Mouse (Mus musculus) myocyte (in vitro differentiated cells): ENCODE measurements around the gene Dlgap5. TPM values are rescaled to one million over a fixed set of nuclear protein-coding genes. Genes with fewer than 3 reads are reported as not detected.
"Not testable (repeated sequence)": the region's sequence is repeated elsewhere in the genome, so short reads cannot be mapped to it uniquely, and the experiment has no call there.

Source experiments
- H3K27me3 ChIP-seq: one replicate; pipeline ENCODE4 v1.6.1; 2011; ENCODE audit not compliant: control insufficient read depth, insufficient read depth, insufficient read length
- H3K36me3 ChIP-seq: one replicate; pipeline ENCODE4 v1.6.1; 2011; ENCODE audit not compliant: control insufficient read depth, insufficient read depth
- H3K4me2 ChIP-seq: one replicate; pipeline ENCODE4 v1.6.1; 2011; ENCODE audit warnings: low read depth, control low read depth
- H3K4me3 ChIP-seq: one replicate; pipeline ENCODE4 v1.5.1; 2011; ENCODE audit warnings: mild to moderate bottlenecking, control low read depth, moderate library complexity
- H3K79me2 ChIP-seq: one replicate; pipeline ENCODE4 v1.6.1; 2011; ENCODE audit not compliant: control insufficient read depth, insufficient read depth
- H3ac ChIP-seq: one replicate; pipeline ENCODE4 v1.6.1; 2011; ENCODE audit not compliant: control insufficient read depth, insufficient read length
- CEBPB ChIP-seq: IDR thresholded peaks from 2 replicates; pipeline ENCODE4 v1.6.1; 2011; ENCODE audit warnings: mild to moderate bottlenecking, moderate library complexity; ENCODE audit not compliant: poor library complexity, insufficient read depth, severe bottlenecking
- E2F4 ChIP-seq: IDR thresholded peaks from one replicate; pipeline ENCODE4 v1.6.1; 2011; ENCODE audit warnings: mild to moderate bottlenecking, control low read depth, moderate library complexity; ENCODE audit not compliant: insufficient read depth
- MAX ChIP-seq: IDR thresholded peaks from one replicate; pipeline ENCODE4 v1.6.1; 2011; ENCODE audit warnings: low read depth, mild to moderate bottlenecking, control low read depth
- MYOD1 ChIP-seq, 3 experiments: IDR thresholded peaks; one replicate each; pipeline ENCODE4 v1.6.1; 2011; ENCODE audit warnings: control low read depth in 2 of 3, low read depth in 2 of 3, mild to moderate bottlenecking in 2 of 3, moderate library complexity in 1 of 3; ENCODE audit not compliant: insufficient read length in 2 of 3, control insufficient read depth in 1 of 3
- MYOG ChIP-seq, 3 experiments: IDR thresholded peaks; one replicate each; pipeline ENCODE4 v1.6.1; 2011; ENCODE audit warnings: control low read depth in 2 of 3, low read depth in 2 of 3, mild to moderate bottlenecking in 2 of 3; ENCODE audit not compliant: insufficient read length in 2 of 3, control insufficient read depth in 1 of 3, insufficient read depth in 1 of 3
- POLR2A ChIP-seq: IDR thresholded peaks from one replicate; pipeline ENCODE4 v1.6.1; 2011; ENCODE audit warnings: low read depth, mild to moderate bottlenecking, control low read depth, moderate library complexity; ENCODE audit not compliant: insufficient read length
- POLR2AphosphoS2 ChIP-seq: IDR thresholded peaks from one replicate; pipeline ENCODE4 v1.6.1; 2011; ENCODE audit warnings: low read depth, control low read depth; ENCODE audit not compliant: insufficient read length
- REST ChIP-seq: IDR thresholded peaks from one replicate; pipeline ENCODE4 v1.6.1; 2011; ENCODE audit warnings: mild to moderate bottlenecking, control low read depth, moderate library complexity; ENCODE audit not compliant: insufficient read depth, insufficient read length
- SRF ChIP-seq: IDR thresholded peaks from one replicate; pipeline ENCODE4 v1.6.1; 2011; ENCODE audit warnings: low read depth; ENCODE audit not compliant: control insufficient read depth, insufficient read length
- TCF12 ChIP-seq: IDR thresholded peaks from one replicate; pipeline ENCODE4 v1.6.1; 2011; ENCODE audit warnings: mild to moderate bottlenecking, control low read depth; ENCODE audit not compliant: poor library complexity, insufficient read depth, severe bottlenecking
- TCF3 ChIP-seq: IDR thresholded peaks from one replicate; pipeline ENCODE4 v1.6.1; 2011; ENCODE audit warnings: low read depth, control low read depth; ENCODE audit not compliant: insufficient read length
- USF1 ChIP-seq: IDR thresholded peaks from one replicate; pipeline ENCODE4 v1.6.1; 2011; ENCODE audit warnings: low read depth, mild to moderate bottlenecking, control low read depth, moderate library complexity
- polyA plus RNA-seq: library from polyadenylated mRNA; unstranded; fragments of >200 nt; fragmentation: generic; extraction: Trizol; gene quantifications from one replicate; pipeline ENCODE4 v1.2.1, GENCODE M21; 2012; ENCODE audit warnings: missing spikeins

The Dlgap5 gene
- polyA plus RNA-seq, 1 experiment = 16.3 TPM

DNA sequence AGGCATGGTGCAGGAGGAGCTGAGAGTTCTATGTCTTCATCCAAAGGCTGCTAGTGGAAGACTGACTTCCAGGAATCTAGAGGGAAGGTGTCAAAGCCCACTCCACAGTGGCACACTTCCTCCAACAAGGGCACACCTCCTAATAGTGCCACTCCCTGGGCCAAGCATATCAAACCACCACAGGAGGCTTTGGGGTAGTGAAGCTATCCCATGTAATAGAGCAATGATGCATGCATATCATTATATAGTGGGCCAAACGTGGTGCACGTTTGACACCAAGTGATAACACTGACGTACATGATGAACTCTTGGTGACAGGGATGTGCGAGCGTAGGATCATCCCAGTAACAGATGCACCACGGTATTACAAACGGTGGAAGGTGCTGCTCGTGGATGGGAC, 43.8 kb upstream of the Dlgap5 start:
- Histone ChIP-seq H3ac (no peak overlapping the region), H3K79me2 (no peaks in the 10 kb centered on the region), H3K4me3 (no peak overlapping the region), H3K27me3 (peaks cover 31% of the 10 kb centered on the region), H3K4me2 (no peak overlapping the region), H3K36me3 (no peaks in the 10 kb centered on the region)
- TF ChIP-seq POLR2AphosphoS2 (no peak), MYOG (IDR thresholded peaks at IDR 0.05; ENCODE audit: control insufficient read depth in 1 of 3, insufficient read depth in 1 of 3, insufficient read length in 2 of 3, low read depth in 2 of 3) (no peak), REST (no peak), POLR2A (no peak), USF1 (no peak), MAX (no peak), MYOD1 (IDR thresholded peaks at IDR 0.05; ENCODE audit: control insufficient read depth in 1 of 3, insufficient read length in 2 of 3, low read depth in 2 of 3) (no peak), SRF (no peak), TCF12 (no peak), TCF3 (no peak), E2F4 (no peak), CEBPB (no peak)

GRCm38 (mm10) chr14:47459556-47459955, 41.3 kb upstream of the Dlgap5 start:
- no peaks in the 10 kb centered on the region for H3K79me2 ChIP-seq
- H3K27me3 ChIP-seq = peaks cover 20% of the 10 kb centered on the region
- H3ac ChIP-seq = no peak overlapping the region
- H3K36me3 ChIP-seq = no peaks in the 10 kb centered on the region
- TF ChIP-seq SRF = no peak
- no peak for TF ChIP-seq POLR2AphosphoS2
- TF ChIP-seq CEBPB = no peak
- no peak for TF ChIP-seq MAX
- TF ChIP-seq USF1 = no peak
- no peak for TF ChIP-seq TCF12
- TF ChIP-seq E2F4 = no peak
- no peak for TF ChIP-seq MYOG (IDR thresholded peaks at IDR 0.05; ENCODE audit: control insufficient read depth in 1 of 3, insufficient read depth in 1 of 3, insufficient read length in 2 of 3, low read depth in 2 of 3)
- TF ChIP-seq POLR2A = no peak
- TF ChIP-seq REST = no peak
- H3K4me3 ChIP-seq = no peak overlapping the region
- H3K4me2 ChIP-seq = no peak overlapping the region

- not testable (repeated sequence) for H3K36me3 ChIP-seq, H3K4me3 ChIP-seq, H3K79me2 ChIP-seq, H3ac ChIP-seq, H3K4me2 ChIP-seq, H3K27me3 ChIP-seq
Observed at GRCm38 (mm10) chr14:47450121-47450520, 31.9 kb upstream of the Dlgap5 start, which contains the start of gene Fbxo34. Fbxo34 (plus strand) TSS chr14:47450421.

GRCm38 (mm10) chr14:47445331-47446095, 27.3 kb upstream of the Dlgap5 start:
- no peaks in the 10 kb centered on the region for H3K27me3 ChIP-seq
- no peaks in the 10 kb centered on the region for H3K36me3 ChIP-seq
- no peak overlapping the region for H3K4me3 ChIP-seq
- TF ChIP-seq SRF = no peak
- no peak for TF ChIP-seq REST
- TF ChIP-seq MAX = no peak
- no peak for TF ChIP-seq USF1
- no peak for TF ChIP-seq MYOD1 (IDR thresholded peaks at IDR 0.05; ENCODE audit: control insufficient read depth in 1 of 3, insufficient read length in 2 of 3, low read depth in 2 of 3)
- TF ChIP-seq MYOG (IDR thresholded peaks at IDR 0.05; ENCODE audit: control insufficient read depth in 1 of 3, insufficient read depth in 1 of 3, insufficient read length in 2 of 3, low read depth in 2 of 3) = no peak
- TF ChIP-seq E2F4 = no peak
- TF ChIP-seq CEBPB = no peak
- TF ChIP-seq TCF3 = no peak
- TF ChIP-seq POLR2AphosphoS2 = no peak
- TF ChIP-seq POLR2A = no peak
- H3ac ChIP-seq = no peak overlapping the region
- peak overlapping the region; percentile 61 for H3K4me2 ChIP-seq
- no peaks in the 10 kb centered on the region for H3K79me2 ChIP-seq

DNA sequence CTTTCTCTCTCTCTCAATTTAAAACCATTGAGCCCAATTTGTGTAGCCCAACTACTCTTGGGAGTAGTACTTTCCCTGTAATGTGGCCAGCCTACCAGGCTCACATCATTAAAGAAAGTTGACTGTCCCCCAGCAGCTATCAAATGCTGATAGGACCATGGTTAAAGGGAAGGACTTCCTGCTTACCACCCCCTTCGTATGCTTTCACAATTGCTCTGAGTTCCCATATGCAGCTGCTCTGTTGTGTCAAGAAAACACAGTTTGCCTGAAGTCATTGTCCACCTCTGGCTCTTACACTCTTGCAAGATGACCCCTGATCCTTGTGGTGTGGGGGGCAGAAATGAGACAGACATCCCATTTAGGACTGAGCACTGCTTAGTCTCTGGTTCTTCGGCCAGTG, 26.7 kb upstream of the Dlgap5 start:
- H3K79me2 ChIP-seq = no peaks in the 10 kb centered on the region
- TF ChIP-seq CEBPB (no peak), MAX (no peak), POLR2A (no peak), USF1 (no peak), MYOG (IDR thresholded peaks at IDR 0.05; ENCODE audit: control insufficient read depth in 1 of 3, insufficient read depth in 1 of 3, insufficient read length in 2 of 3, low read depth in 2 of 3) (no peak), E2F4 (no peak)
- no peak overlapping the region for H3ac ChIP-seq
- H3K27me3 ChIP-seq = no peaks in the 10 kb centered on the region
- no peaks in the 10 kb centered on the region for H3K36me3 ChIP-seq
- H3K4me2 ChIP-seq = peak overlapping the region; percentile 61
- H3K4me3 ChIP-seq = no peak overlapping the region
